Mouse (Mus musculus) c-Kit-negative CD71-positive TER-119-positive erythroid progenitor cells, embryonic 14.5 days (primary cell): ENCODE measurements around the gene Olfr532.
"Not testable (repeated sequence)": the region's sequence is repeated elsewhere in the genome, so short reads cannot be mapped to it uniquely, and the experiment has no call there.

Experiments
- DNase-seq: peaks from one replicate; pipeline ENCODE4 v3.0.0-alpha.2; 2013; ENCODE audit warnings: low read depth, low spot score

Olfr532 gene

DNA sequence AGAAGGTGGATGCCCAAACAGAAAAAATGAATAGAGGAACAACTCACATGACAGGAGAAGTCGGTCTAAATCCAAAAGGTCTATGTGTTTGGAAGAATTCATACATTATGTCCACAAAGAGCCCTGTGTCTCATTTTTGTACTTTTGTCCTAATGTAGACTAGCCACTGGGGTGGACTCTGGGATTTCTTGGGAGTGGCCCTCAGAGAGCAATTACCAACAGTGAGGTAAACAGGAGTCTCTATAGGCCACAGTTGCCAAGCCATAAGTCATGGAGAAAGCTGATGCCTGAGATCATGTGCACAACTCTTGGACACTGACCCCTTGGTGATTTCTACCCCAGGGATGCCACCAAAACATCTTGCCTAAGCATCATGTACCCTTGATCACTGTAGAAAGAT is at the start of gene Olfr532:
Gene Olfr532, minus strand, starts transcription at position 101 of the 400 bp plus-strand sequence.
- DNase-seq = no peak

DNA sequence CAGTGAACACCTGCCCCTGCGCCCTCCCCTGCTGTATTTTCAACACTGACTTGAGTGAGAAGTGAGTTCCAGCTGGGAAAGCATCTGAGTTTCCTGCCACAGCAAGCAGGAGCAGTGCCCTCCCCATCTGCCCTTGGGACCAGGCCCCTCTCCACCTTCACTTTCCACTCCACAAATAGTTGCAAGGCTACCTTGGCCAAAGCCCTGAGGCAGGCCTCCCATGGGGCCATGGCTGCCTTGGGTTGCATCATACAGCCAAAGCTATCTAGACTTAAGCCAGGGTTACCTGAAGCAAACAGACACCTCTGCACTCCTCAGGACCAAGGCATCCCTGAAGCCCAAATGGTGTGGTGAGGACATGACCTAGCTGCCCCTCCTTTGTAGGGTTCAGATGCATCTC is 41.6 kb upstream of the Olfr532 start, which contains the start of gene Olfr533:
Gene Olfr533, plus strand, starts transcription at position 301 of the 400 bp plus-strand sequence.
- DNase-seq = not testable (repeated sequence)

DNA sequence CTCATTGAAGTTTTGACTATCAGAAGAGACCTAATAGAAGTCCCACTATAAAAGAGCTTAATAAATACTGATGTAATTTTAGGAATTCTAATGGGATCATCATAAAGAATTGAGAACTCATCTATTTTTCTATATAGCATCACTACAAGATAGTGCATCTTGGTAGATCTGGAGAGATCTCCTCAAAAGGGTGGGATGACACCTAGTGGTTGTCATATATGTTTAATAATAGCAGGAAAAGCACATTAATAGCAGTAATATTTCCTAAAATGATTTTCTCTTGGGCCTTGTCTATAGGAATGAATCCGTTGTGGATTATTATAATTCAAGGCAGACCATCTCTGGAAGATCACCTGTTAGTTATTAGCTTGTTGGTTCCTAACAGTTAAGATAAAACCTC is 21.7 kb upstream of the Olfr532 start:
- no peak for DNase-seq

DNA sequence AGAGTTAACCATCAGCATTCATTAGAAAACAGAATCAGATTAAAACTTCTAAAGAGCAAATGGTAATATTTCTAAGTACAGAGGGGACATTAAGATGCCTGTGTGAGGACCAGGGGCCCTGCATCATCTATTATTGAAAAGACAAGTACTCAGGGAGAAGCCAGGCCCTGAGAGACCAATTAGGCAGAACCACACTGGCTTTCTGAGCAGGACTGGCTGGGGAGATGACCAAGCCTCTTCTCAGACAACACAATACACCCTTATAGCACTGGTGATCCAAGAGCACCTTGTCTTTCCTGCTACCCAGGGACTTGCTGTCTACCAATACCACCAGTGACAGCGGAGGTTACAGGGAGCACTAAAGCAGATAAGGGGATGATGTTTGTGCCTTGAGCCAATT is 18.6 kb downstream of the Olfr532 start, which contains the start of gene Olfr531:
Gene Olfr531, minus strand, starts transcription at position 101 of the 400 bp plus-strand sequence.
- DNase-seq = no peak

DNA sequence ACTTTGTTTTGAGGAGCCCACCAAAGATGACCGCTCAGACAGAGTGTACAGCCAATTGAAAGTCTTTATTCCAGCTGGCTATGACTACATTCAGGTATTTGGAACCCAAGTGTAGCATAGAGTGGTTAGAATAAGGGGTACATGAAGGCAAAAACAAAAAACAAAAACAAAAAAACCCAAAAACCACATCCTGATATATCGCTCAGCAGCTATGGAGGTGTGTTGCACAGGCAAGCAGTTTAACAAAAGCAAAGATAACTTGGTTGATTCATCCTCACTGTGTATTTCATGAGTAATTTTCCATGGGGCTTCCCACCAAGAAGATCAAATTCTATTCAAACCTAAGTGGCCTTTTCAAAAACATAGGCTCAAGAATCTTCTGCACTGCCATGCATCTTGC is 44.5 kb downstream of the Olfr532 start:
- DNase-seq = no peak

DNA sequence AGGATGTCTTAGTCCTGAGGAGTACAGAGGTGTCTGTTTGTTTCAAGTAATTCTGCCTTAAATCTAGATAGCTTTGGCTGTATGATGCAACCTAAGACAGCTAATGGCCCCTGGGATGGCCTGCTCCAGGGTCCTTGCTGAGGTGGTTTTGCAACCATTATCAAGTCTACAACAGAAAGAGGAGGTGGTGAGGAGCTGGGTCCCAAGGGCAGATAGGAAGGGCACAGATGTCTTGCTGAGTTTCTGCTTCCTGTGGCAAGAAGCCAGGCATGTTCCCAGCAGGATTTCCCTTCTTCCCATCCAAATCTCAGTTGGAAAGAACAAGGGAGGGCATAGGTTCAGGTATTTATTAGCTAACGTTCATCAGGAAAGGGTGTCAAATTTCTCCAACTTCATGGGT is 45.2 kb downstream of the Olfr532 start, which contains the start of gene Olfr530:
Gene Olfr530, minus strand, starts transcription at position 101 of the 400 bp plus-strand sequence.
- no peak for DNase-seq

DNA sequence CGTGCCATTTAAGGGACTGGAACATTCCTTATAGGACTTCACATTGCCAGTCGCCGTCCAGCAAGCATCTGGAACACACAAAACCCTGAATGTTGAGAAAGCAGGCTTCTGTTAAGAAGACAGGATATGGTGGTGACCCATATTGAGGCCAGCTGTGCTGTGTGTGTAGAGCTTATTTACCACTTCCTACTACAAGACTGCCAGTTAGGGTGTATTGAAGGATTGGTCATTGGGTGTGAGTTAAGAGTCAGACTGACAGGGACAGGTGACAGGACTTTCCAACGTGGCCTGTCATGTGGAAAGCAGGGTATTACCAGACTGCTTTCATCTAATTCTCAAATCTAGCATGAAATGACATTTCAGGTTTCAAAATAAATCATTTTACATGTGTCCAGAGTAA is 47.1 kb downstream of the Olfr532 start:
- no peak for DNase-seq
